Mouse (Mus musculus): ENCODE results near the gene Mb. TPM values are rescaled to one million over a fixed set of nuclear protein-coding genes. Genes with fewer than 3 reads are reported as not detected.

Mb gene
- polyA plus RNA-seq, 1 experiment from 2014 or later, result 0.20 TPM

GRCm38 (mm10) chr15:77058566-77058965, 8.1 kb upstream of the Mb start:
- H3K9me3 ChIP-seq, result peaks cover 8% of the 10 kb centered on the region
- H3K4me1 ChIP-seq, result peaks cover 27% of the 10 kb centered on the region
- DNase-seq (ENCODE audit: extremely low spot score, low spot score), result no peak
- H3K36me3 ChIP-seq (replicated peaks), result no peaks in the 10 kb centered on the region
- no peak overlapping the region for H3K4me3 ChIP-seq
- no peaks in the 10 kb centered on the region for H3K27me3 ChIP-seq (ENCODE audit: poor library complexity, severe bottlenecking)
- no peak overlapping the region for H3K27ac ChIP-seq

GRCm38 (mm10) chr15:77056791-77057051, 6.3 kb upstream of the Mb start:
- Histone ChIP-seq H3K36me3 (replicated peaks) (no peaks in the 10 kb centered on the region), H3K4me1 (peaks cover 27% of the 10 kb centered on the region), H3K27ac (peak overlapping the region; percentile 75), H3K4me3 (no peak overlapping the region), H3K27me3 (ENCODE audit: poor library complexity, severe bottlenecking) (no peaks in the 10 kb centered on the region), H3K9me3 (peaks cover 8% of the 10 kb centered on the region)
- no peak for DNase-seq (ENCODE audit: extremely low spot score, low spot score)
- 50% methylated on average over 3 of the region's 3 CpGs for WGBS

- H3K4me1 ChIP-seq, result peaks cover 27% of the 10 kb centered on the region
- peak overlapping the region; percentile 75 for H3K27ac ChIP-seq
- no peak for DNase-seq (ENCODE audit: extremely low spot score, low spot score)
- peaks cover 8% of the 10 kb centered on the region for H3K9me3 ChIP-seq
- H3K27me3 ChIP-seq (ENCODE audit: poor library complexity, severe bottlenecking), result no peaks in the 10 kb centered on the region
- H3K36me3 ChIP-seq (replicated peaks), result no peaks in the 10 kb centered on the region
- WGBS, result 39% methylated on average over 6 of the region's 6 CpGs
- H3K4me3 ChIP-seq, result no peak overlapping the region
These were observed 5.7 kb upstream of the Mb start for GRCm38 (mm10) chr15:77056001-77056790.

- Histone ChIP-seq H3K4me3 (no peak overlapping the region), H3K27ac (peak overlapping the region; percentile 60), H3K4me1 (peaks cover 27% of the 10 kb centered on the region), H3K27me3 (ENCODE audit: poor library complexity, severe bottlenecking) (no peaks in the 10 kb centered on the region), H3K9me3 (peaks cover 8% of the 10 kb centered on the region), H3K36me3 (replicated peaks) (no peaks in the 10 kb centered on the region)
- WGBS, result 59% methylated on average over 5 of the region's 5 CpGs
- no peak for DNase-seq (ENCODE audit: extremely low spot score, low spot score)
These were observed 4.2 kb upstream of the Mb start for GRCm38 (mm10) chr15:77054611-77055175.

- no peak for DNase-seq (ENCODE audit: extremely low spot score, low spot score)
- Histone ChIP-seq H3K4me3 (no peak overlapping the region), H3K27ac (no peak overlapping the region), H3K4me1 (peaks cover 27% of the 10 kb centered on the region), H3K36me3 (replicated peaks) (no peaks in the 10 kb centered on the region), H3K27me3 (ENCODE audit: poor library complexity, severe bottlenecking) (no peaks in the 10 kb centered on the region), H3K9me3 (no peaks in the 10 kb centered on the region)
- WGBS, result 87% methylated on average over 1 of the region's 1 CpGs
These were observed 2.6 kb upstream of the Mb start for GRCm38 (mm10) chr15:77053021-77053420.

- Histone ChIP-seq H3K4me1 (peaks cover 27% of the 10 kb centered on the region), H3K27me3 (ENCODE audit: poor library complexity, severe bottlenecking) (no peaks in the 10 kb centered on the region), H3K27ac (no peak overlapping the region), H3K9me3 (no peaks in the 10 kb centered on the region), H3K4me3 (no peak overlapping the region), H3K36me3 (replicated peaks) (no peaks in the 10 kb centered on the region)
- DNase-seq (ENCODE audit: extremely low spot score, low spot score), result no peak
- 55% methylated on average over 1 of the region's 1 CpGs for WGBS
These were observed 1.7 kb upstream of the Mb start for GRCm38 (mm10) chr15:77052176-77052575.

- no peak overlapping the region for H3K4me3 ChIP-seq
- H3K9me3 ChIP-seq, result no peaks in the 10 kb centered on the region
- 82% methylated on average over 10 of the region's 10 CpGs for WGBS
- peaks cover 17% of the 10 kb centered on the region for H3K4me1 ChIP-seq
- no peaks in the 10 kb centered on the region for H3K27me3 ChIP-seq (ENCODE audit: poor library complexity, severe bottlenecking)
- 0 out of 2 replicates have a peak overlapping the region, but pooled peaks have one; percentile 20 for H3K27ac ChIP-seq
- no peak for DNase-seq (ENCODE audit: extremely low spot score, low spot score)
- no peaks in the 10 kb centered on the region for H3K36me3 ChIP-seq (replicated peaks)
These were observed 4.9 kb downstream of the Mb start for GRCm38 (mm10) chr15:77045609-77046008.

- Histone ChIP-seq H3K4me3 (no peak within 1 kb of the TSS), H3K4me1 (peaks cover 25% of the 10 kb centered on the region), H3K27ac (0 out of 2 replicates have a peak within 1 kb of the TSS, but pooled peaks have one; percentile 20), H3K27me3 (ENCODE audit: poor library complexity, severe bottlenecking) (no peaks in the 10 kb centered on the region), H3K9me3 (no peaks in the 10 kb centered on the region), H3K36me3 (replicated peaks) (no peaks in the 10 kb centered on the region)
- DNase-seq (ENCODE audit: extremely low spot score, low spot score), result no peak
- WGBS, result 86% methylated on average over 12 of the region's 12 CpGs
These were observed 5.7 kb downstream of the Mb start, which contains the start of gene Apol6 for GRCm38 (mm10) chr15:77044597-77045320. TSS of gene Apol6 (plus strand) at chr15:77044729.

- H3K27me3 ChIP-seq (ENCODE audit: poor library complexity, severe bottlenecking), result no peaks in the 10 kb centered on the region
- no peak overlapping the region for H3K27ac ChIP-seq
- H3K4me1 ChIP-seq, result peaks cover 54% of the 10 kb centered on the region
- H3K4me3 ChIP-seq, result no peak overlapping the region
- WGBS, result 87% methylated on average over 3 of the region's 3 CpGs
- H3K36me3 ChIP-seq (replicated peaks), result no peaks in the 10 kb centered on the region
- DNase-seq (ENCODE audit: extremely low spot score, low spot score), result no peak
- no peaks in the 10 kb centered on the region for H3K9me3 ChIP-seq
These were observed 9.7 kb downstream of the Mb start for GRCm38 (mm10) chr15:77040784-77041183.

- WGBS, result 57% methylated on average over 9 of the region's 9 CpGs
- H3K4me3 ChIP-seq, result no peak overlapping the region
- no peak for DNase-seq (ENCODE audit: extremely low spot score, low spot score)
These were observed 11.2 kb downstream of the Mb start for GRCm38 (mm10) chr15:77039211-77039700.

GRCm38 (mm10) chr15:77037278-77038161, 12.9 kb downstream of the Mb start:
- 58% methylated on average over 11 of the region's 11 CpGs for WGBS
- peak overlapping the region; percentile 82 for H3K27ac ChIP-seq
- H3K4me1 ChIP-seq, result peaks cover 41% of the 10 kb centered on the region
- H3K4me3 ChIP-seq, result no peak overlapping the region
- H3K27me3 ChIP-seq (ENCODE audit: poor library complexity, severe bottlenecking), result no peaks in the 10 kb centered on the region
- no peak for DNase-seq (ENCODE audit: extremely low spot score, low spot score)
- no peaks in the 10 kb centered on the region for H3K36me3 ChIP-seq (replicated peaks)
- H3K9me3 ChIP-seq, result no peaks in the 10 kb centered on the region

More at GRCm38 (mm10) chr15:77039211-77039700, 11.2 kb downstream of the Mb start:
- Histone ChIP-seq H3K27ac (0 out of 2 replicates have a peak overlapping the region, but pooled peaks have one; percentile 51), H3K36me3 (replicated peaks) (no peaks in the 10 kb centered on the region), H3K4me1 (peaks cover 49% of the 10 kb centered on the region), H3K27me3 (ENCODE audit: poor library complexity, severe bottlenecking) (no peaks in the 10 kb centered on the region), H3K9me3 (no peaks in the 10 kb centered on the region)

- H3K4me1 ChIP-seq, result peaks cover 41% of the 10 kb centered on the region
- 59% methylated on average over 2 of the region's 2 CpGs for WGBS
- no peak for DNase-seq (ENCODE audit: extremely low spot score, low spot score)
- peak overlapping the region; percentile 82 for H3K27ac ChIP-seq
- H3K36me3 ChIP-seq (replicated peaks), result no peaks in the 10 kb centered on the region
- no peaks in the 10 kb centered on the region for H3K27me3 ChIP-seq (ENCODE audit: poor library complexity, severe bottlenecking)
- H3K4me3 ChIP-seq, result no peak overlapping the region
- no peaks in the 10 kb centered on the region for H3K9me3 ChIP-seq
These were observed 13.5 kb downstream of the Mb start for GRCm38 (mm10) chr15:77036989-77037277.

Measured in forebrain, embryonic 10.5 days (tissue).